ENCODE assay signal across 10 mouse cellular contexts in genomic region chr19:5459896-5460295, GRCm38 (mm10). TPM values are rescaled to one million over a fixed set of nuclear protein-coding genes. Genes with fewer than 3 reads are reported as not detected.
A peak's percentile ranks its signal among the peaks of the same experiment; 100 is the strongest.
DNase-seq lines count a peak whose midpoint lies in the region; ATAC-seq and TF ChIP-seq lines count a peak whose summit lies in the region.
"Had no signal": no experiment of that assay in that cellular context is flagged by ENCODE, and none has a peak within 500 bp of the region (broad histone marks: within the 10 kb centered on the region; RNA-seq: fewer than 3 reads in every experiment).

No protein-coding gene starts in this region.

- H3K9me3 ChIP-seq in heart, embryonic 11.5 days (replicated peaks; ENCODE audit: control insufficient read depth, low read length) = no peaks in the 10 kb centered on the region
- H3K9me3 ChIP-seq in E14TG2a.4 (ENCODE audit: low read length) = no peaks in the 10 kb centered on the region
- no peaks in the 10 kb centered on the region for H3K9me3 ChIP-seq in forebrain, postnatal 0 days (ENCODE audit: low read length)

- WGBS in heart, embryonic 11.5 days (ENCODE audit: insufficient replicate concordance) = 25% methylated on average over 3 of the region's 3 CpGs
- 30% methylated on average over 3 of the region's 3 CpGs for WGBS in forebrain, postnatal 0 days
- 32% methylated on average over 2 of the region's 3 CpGs for WGBS in macrophage (ENCODE audit: missing documents)

- H3K4me1 ChIP-seq in heart, embryonic 11.5 days (ENCODE audit: control insufficient read depth, insufficient read depth, low read length) = peaks cover 32% of the 10 kb centered on the region
- peaks cover 69% of the 10 kb centered on the region for H3K4me1 ChIP-seq in E14TG2a.4 (replicated peaks; ENCODE audit: low read depth, low read length)
- peaks cover 33% of the 10 kb centered on the region for H3K4me1 ChIP-seq in forebrain, postnatal 0 days (ENCODE audit: insufficient read depth)

- H3K4me3 ChIP-seq in heart, embryonic 11.5 days (ENCODE audit: low read depth, low read length) = peak overlapping the region; percentile 79
- H3K4me3 ChIP-seq in E14TG2a.4 (replicated peaks; ENCODE audit: low read length) = peak overlapping the region; percentile 95
- peak overlapping the region; percentile 88 for H3K4me3 ChIP-seq in forebrain, postnatal 0 days (ENCODE audit: low read depth, low read length)
- peak overlapping the region; percentile 96 for H3K4me3 ChIP-seq in macrophage (ENCODE audit: inconsistent target)

- H3K27me3 ChIP-seq in heart, embryonic 11.5 days (ENCODE audit: control insufficient read depth, insufficient read depth, low read length) = no peaks in the 10 kb centered on the region
- peaks cover 10% of the 10 kb centered on the region for H3K27me3 ChIP-seq in E14TG2a.4 (ENCODE audit: insufficient read depth, low read length)
- no peaks in the 10 kb centered on the region for H3K27me3 ChIP-seq in forebrain, postnatal 0 days (ENCODE audit: insufficient read depth, low read length)

- H3K4me2 ChIP-seq in heart, embryonic 11.5 days = peak overlapping the region; percentile 96
- peak overlapping the region; percentile 93 for H3K4me2 ChIP-seq in forebrain, postnatal 0 days (ENCODE audit: low read depth)

- TF ChIP-seq CTCF in E14TG2a.4 (conservative IDR thresholded peaks at IDR 0.05; ENCODE audit: low read length) = no peak
- no peak for TF ChIP-seq CTCF in forebrain, postnatal 0 days (IDR thresholded peaks at IDR 0.05; ENCODE audit: low read depth)

- H3K9ac ChIP-seq in heart, embryonic 11.5 days (ENCODE audit: low read depth, low read length) = peak overlapping the region; percentile 87
- peak overlapping the region; percentile 77 for H3K9ac ChIP-seq in forebrain, postnatal 0 days

- H3K36me3 ChIP-seq in heart, embryonic 11.5 days (ENCODE audit: control insufficient read depth, insufficient read depth, low read length) = no peaks in the 10 kb centered on the region
- H3K36me3 ChIP-seq in E14TG2a.4 (ENCODE audit: insufficient read depth, low read length) (peaks cover 44% of the 10 kb centered on the region), macrophage (ENCODE audit: inconsistent target) (peaks cover 30% of the 10 kb centered on the region)
- H3K36me3 ChIP-seq in forebrain, postnatal 0 days (ENCODE audit: insufficient read depth) = peaks cover 17% of the 10 kb centered on the region

- peak overlapping the region; percentile 43 for H3K27ac ChIP-seq in heart, embryonic 11.5 days (ENCODE audit: low read depth, low read length)
- peak overlapping the region; percentile 81 for H3K27ac ChIP-seq in forebrain, postnatal 0 days (ENCODE audit: low read depth, low read length)
- peak overlapping the region; percentile 73 for H3K27ac ChIP-seq in macrophage

- DNase-seq in heart, adult 11 months = no peak
- DNase-seq in forebrain, postnatal 0 days = no peak
- no peak for DNase-seq in left cerebral cortex, adult 11 months (ENCODE audit: low spot score)
- DNase-seq in gastrocnemius, postnatal 25 days = no peak

- ATAC-seq in heart, embryonic 11.5 days (replicated peaks; ENCODE audit: insufficient number of reproducible peaks, low FRiP score, low TSS enrichment) = no peak
- no peak for ATAC-seq in forebrain, postnatal 0 days
- ATAC-seq in megakaryocyte progenitor cell, adult 5-6 weeks (replicated peaks; ENCODE audit: poor library complexity) = no peak

- H3K79me2 ChIP-seq in macrophage (ENCODE audit: inconsistent target) = peaks cover 29% of the 10 kb centered on the region

RNA-seq across cellular contexts. Expression of gene Fibp, which starts 0.5 kb away (rescaled TPM):
- 73.6 and 79.8 TPM in 2 replicates for polyA plus RNA-seq in heart, embryonic 11.5 days (2014; fragmentation: Nextera tagmentation; extraction: Ambion mirVana)
- 116 and 125 TPM in 2 replicates for total RNA-seq in forebrain, postnatal 0 days (2014; rRNA removed)
- polyA plus RNA-seq in forebrain, postnatal 0 days (2015; fragmentation: Nextera tagmentation; extraction: Ambion mirVana) = 175 and 180 TPM in 2 replicates
- total RNA-seq in macrophage (2018; cell fraction: chromatin; rRNA removed) = 100 to 1,000 TPM in 18 of 26 experiments, 10 to 100 TPM in 8; 71.9 to 238 (median 149) TPM
- 10 to 100 TPM; 28.5 to 61.9 (median 41.5) TPM for total RNA-seq in macrophage (2018; cell fraction: cytosol; rRNA removed)
- 100 to 1,000 TPM in 11 of 26 experiments, 10 to 100 TPM in 15; 42.4 to 210 (median 89.8) TPM for total RNA-seq in macrophage (2018; cell fraction: nucleus; rRNA removed)
- polyA plus RNA-seq in macrophage (2018) = 40.2 to 58.1 TPM (median 52.2 TPM) in 3 replicates
- total RNA-seq in megakaryocyte progenitor cell, adult 5-6 weeks (2015) = 50.2 and 73.5 TPM in 2 replicates
- 107 and 197 TPM in 2 replicates for total RNA-seq in megakaryocyte progenitor cell, adult 5-6 weeks (2017)
- 10 to 100 TPM; 36.9 to 38.4 TPM for total RNA-seq in gastrocnemius, postnatal 25 days (2021)

RNA-seq across cellular contexts. Expression of gene Ccdc85b, which starts 2.2 kb away (rescaled TPM):
- polyA plus RNA-seq in heart, embryonic 11.5 days (2014; fragmentation: Nextera tagmentation; extraction: Ambion mirVana) = 8.1 and 10.0 TPM in 2 replicates
- total RNA-seq in forebrain, postnatal 0 days (2014; rRNA removed) = 19.3 and 21.2 TPM in 2 replicates
- polyA plus RNA-seq in forebrain, postnatal 0 days (2015; fragmentation: Nextera tagmentation; extraction: Ambion mirVana) = 15.3 and 16.2 TPM in 2 replicates
- 1 to 10 TPM in 7 of 26 experiments, under 1 TPM in 16, not detected in 3; 0.15 to 4.3 (median 0.56) TPM for total RNA-seq in macrophage (2018; cell fraction: chromatin; rRNA removed)
- 1 to 10 TPM in 24 of 26 experiments, under 1 TPM in 2; 0.76 to 3.8 (median 1.9) TPM for total RNA-seq in macrophage (2018; cell fraction: cytosol; rRNA removed)
- total RNA-seq in macrophage (2018; cell fraction: nucleus; rRNA removed) = 1 to 10 TPM in 15 of 26 experiments, under 1 TPM in 11; 0.44 to 3.7 (median 1.1) TPM
- 0.80 to 3.3 TPM (median 2.9 TPM) in 3 replicates for polyA plus RNA-seq in macrophage (2018)
- total RNA-seq in megakaryocyte progenitor cell, adult 5-6 weeks (2015) = 0.99 and 1.2 TPM in 2 replicates
- total RNA-seq in megakaryocyte progenitor cell, adult 5-6 weeks (2017) = 2.5 and 3.0 TPM in 2 replicates
- total RNA-seq in gastrocnemius, postnatal 25 days (2021) = 1 to 10 TPM; 4.5 to 6.6 TPM

RNA-seq across cellular contexts. Expression of gene Ctsw, which starts 8.4 kb away (rescaled TPM):
- 0.84 and 0.86 TPM in 2 replicates for polyA plus RNA-seq in heart, embryonic 11.5 days (2014; fragmentation: Nextera tagmentation; extraction: Ambion mirVana)
- total RNA-seq in forebrain, postnatal 0 days (2014; rRNA removed) = 1.0 and 1.7 TPM in 2 replicates
- 2.3 and 2.5 TPM in 2 replicates for polyA plus RNA-seq in forebrain, postnatal 0 days (2015; fragmentation: Nextera tagmentation; extraction: Ambion mirVana)
- not detected for total RNA-seq in macrophage (2018; cell fraction: chromatin; rRNA removed)
- total RNA-seq in macrophage (2018; cell fraction: cytosol; rRNA removed) = not detected
- under 1 TPM in 1 of 26 experiments, not detected in 25; 0.51 TPM for total RNA-seq in macrophage (2018; cell fraction: nucleus; rRNA removed)
- 0.24 to 0.53 TPM in 2 of 3 replicates, not detected in the other for polyA plus RNA-seq in macrophage (2018)
- total RNA-seq in megakaryocyte progenitor cell, adult 5-6 weeks (2015) = 0.47 and 0.83 TPM in 2 replicates
- total RNA-seq in megakaryocyte progenitor cell, adult 5-6 weeks (2017) = 0.44 and 0.79 TPM in 2 replicates
- not detected for total RNA-seq in gastrocnemius, postnatal 25 days (2021)

RNA-seq across cellular contexts. Expression of gene Fosl1, which starts 12.5 kb away (rescaled TPM):
- not detected in 2 replicates for polyA plus RNA-seq in heart, embryonic 11.5 days (2014; fragmentation: Nextera tagmentation; extraction: Ambion mirVana)
- total RNA-seq in forebrain, postnatal 0 days (2014; rRNA removed) = 0.19 TPM in 1 of 2 replicates, not detected in the other
- polyA plus RNA-seq in forebrain, postnatal 0 days (2015; fragmentation: Nextera tagmentation; extraction: Ambion mirVana) = not detected in 2 replicates
- 1 to 10 TPM in 3 of 26 experiments, under 1 TPM in 2, not detected in 21; 0.25 to 4.3 (median 1.9) TPM for total RNA-seq in macrophage (2018; cell fraction: chromatin; rRNA removed)
- total RNA-seq in macrophage (2018; cell fraction: cytosol; rRNA removed) = under 1 TPM in 10 of 26 experiments, not detected in 16; 0.06 to 0.71 (median 0.27) TPM
- under 1 TPM in 4 of 26 experiments, not detected in 22; 0.68 to 0.80 (median 0.72) TPM for total RNA-seq in macrophage (2018; cell fraction: nucleus; rRNA removed)
- 0.43 TPM in 1 of 3 replicates, not detected in the others for polyA plus RNA-seq in macrophage (2018)
- total RNA-seq in megakaryocyte progenitor cell, adult 5-6 weeks (2015) = 0.47 and 0.98 TPM in 2 replicates
- total RNA-seq in megakaryocyte progenitor cell, adult 5-6 weeks (2017) = 1.2 TPM in 1 of 2 replicates, not detected in the other
- total RNA-seq in gastrocnemius, postnatal 25 days (2021) = not detected
- total RNA-seq: left cerebral cortex, postnatal 25 days had no signal
- polyA plus RNA-seq: cerebellum, adult 2 months had no signal

RNA-seq across cellular contexts. Expression of gene Efemp2, which starts 13.9 kb away (rescaled TPM):
- polyA plus RNA-seq in heart, embryonic 11.5 days (2014; fragmentation: Nextera tagmentation; extraction: Ambion mirVana) = 72.2 and 72.5 TPM in 2 replicates
- total RNA-seq in forebrain, postnatal 0 days (2014; rRNA removed) = 25.9 and 26.4 TPM in 2 replicates
- 27.2 and 35.0 TPM in 2 replicates for polyA plus RNA-seq in forebrain, postnatal 0 days (2015; fragmentation: Nextera tagmentation; extraction: Ambion mirVana)
- total RNA-seq in macrophage (2018; cell fraction: chromatin; rRNA removed) = 10 to 100 TPM in 3 of 26 experiments, 1 to 10 TPM in 23; 1.6 to 30.1 (median 4.6) TPM
- total RNA-seq in macrophage (2018; cell fraction: cytosol; rRNA removed) = 1 to 10 TPM; 2.3 to 7.6 (median 4.4) TPM
- 10 to 100 TPM in 1 of 26 experiments, 1 to 10 TPM in 25; 2.4 to 10.3 (median 4.8) TPM for total RNA-seq in macrophage (2018; cell fraction: nucleus; rRNA removed)
- 4.6 to 7.5 TPM (median 6.8 TPM) in 3 replicates for polyA plus RNA-seq in macrophage (2018)
- 0.54 TPM in 1 of 2 replicates, not detected in the other for total RNA-seq in megakaryocyte progenitor cell, adult 5-6 weeks (2015)
- not detected in 2 replicates for total RNA-seq in megakaryocyte progenitor cell, adult 5-6 weeks (2017)
- total RNA-seq in gastrocnemius, postnatal 25 days (2021) = 10 to 100 TPM in 1 of 2 experiments, 1 to 10 TPM in 1; 7.8 to 12.2 TPM
